In the genomic region with DNA sequence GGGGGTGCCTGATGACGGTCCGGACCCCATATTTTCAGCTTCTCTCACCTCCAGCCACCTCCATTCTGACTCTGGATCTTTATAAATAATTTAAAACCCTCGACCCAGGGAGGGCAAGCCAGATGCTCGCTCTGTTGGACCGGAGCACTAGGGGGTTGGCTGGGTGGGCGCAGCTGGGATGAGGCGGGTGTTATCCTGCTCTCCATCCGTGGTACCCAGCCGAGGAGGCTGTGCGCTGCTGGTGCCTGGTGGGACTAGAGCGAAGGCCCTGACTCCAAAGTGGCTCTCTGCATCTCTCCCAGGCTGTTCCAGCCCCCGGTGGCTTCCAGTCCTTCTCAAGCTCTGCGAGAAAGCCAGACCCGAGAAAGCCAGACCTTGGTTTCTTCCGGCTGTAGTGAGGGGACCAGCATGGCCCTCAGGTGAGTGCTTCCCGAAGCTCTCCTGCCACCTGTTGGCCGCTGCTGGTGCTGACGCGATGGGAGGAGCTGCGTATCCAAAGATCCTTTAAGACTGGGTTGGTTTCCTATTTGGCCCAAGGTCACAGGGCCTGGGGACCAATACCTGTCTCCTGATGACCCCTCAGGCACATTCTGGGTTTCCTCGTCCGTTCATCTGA, we compare ENCODE assay signal across 8 mouse cellular contexts.
DNase-seq lines count a peak whose midpoint lies in the region; ATAC-seq and TF ChIP-seq lines count a peak whose summit lies in the region.

No protein-coding gene starts in this region.

- H3K9ac ChIP-seq in MEL (ENCODE audit: control insufficient read depth, low read depth, low read length, poor library complexity, severe bottlenecking), result no peak overlapping the region
- 0 out of 2 replicates have a peak overlapping the region, but pooled peaks have one; percentile 25 for H3K9ac ChIP-seq in forebrain, embryonic 14.5 days (ENCODE audit: low read length)
- no peak overlapping the region for H3K9ac ChIP-seq in hindbrain, embryonic 11.5 days (ENCODE audit: low read depth, low read length)

- 6% methylated on average over 22 of the region's 22 CpGs for WGBS in forebrain, embryonic 14.5 days
- WGBS in hindbrain, embryonic 11.5 days, result 9% methylated on average over 22 of the region's 22 CpGs

- peak overlapping the region; percentile 55 for H3K4me2 ChIP-seq in forebrain, embryonic 14.5 days (ENCODE audit: low read length)
- H3K4me2 ChIP-seq in hindbrain, embryonic 11.5 days (replicated peaks; ENCODE audit: low read depth, low read length), result peak overlapping the region; percentile 35

- peak; percentile 68 for ATAC-seq in forebrain, embryonic 14.5 days
- peak; percentile 72; the same call in 1 of the 2 replicates for ATAC-seq in hindbrain, embryonic 11.5 days (ENCODE audit: low FRiP score)

- H3K9me3 ChIP-seq in MEL (replicated peaks; ENCODE audit: insufficient read depth, low read length), result no peaks in the 10 kb centered on the region
- no peaks in the 10 kb centered on the region for H3K9me3 ChIP-seq in forebrain, embryonic 14.5 days (replicated peaks; ENCODE audit: control insufficient read depth, low read length)
- no peaks in the 10 kb centered on the region for H3K9me3 ChIP-seq in hindbrain, embryonic 11.5 days (ENCODE audit: control insufficient read depth, low read length)

- DNase-seq in MEL (ENCODE audit: low read depth, low spot score), result no peak
- DNase-seq in brain, embryonic 14.5 days (ENCODE audit: low read depth), result peak; percentile 88
- DNase-seq in forebrain, embryonic 14.5 days (ENCODE audit: low spot score), result peak; percentile 85
- DNase-seq in hindbrain, embryonic 11.5 days (ENCODE audit: low spot score), result peak; percentile 85
- peak; percentile 70 to 76 for DNase-seq in layer of hippocampus, postnatal 10 days (ENCODE audit: low spot score in 2 of 2)
- peak; percentile 72 for DNase-seq in lung, postnatal 14 days
- peak; percentile 60 to 76 for DNase-seq in right cerebral cortex, postnatal 10 days (ENCODE audit: low spot score in 2 of 2)
- peak; percentile 64 for DNase-seq in yolk sac, embryonic 10.5 days (ENCODE audit: low spot score)

- TF ChIP-seq EP300 in MEL (IDR thresholded peaks at IDR 0.05; ENCODE audit: low read depth in 1 of 2, low read length in 2 of 2), result no peak

- H3K36me3 ChIP-seq in MEL (ENCODE audit: control insufficient read depth in 1 of 2, insufficient read depth in 2 of 2, low read length in 2 of 2), result no peaks in the 10 kb centered on the region
- no peaks in the 10 kb centered on the region for H3K36me3 ChIP-seq in forebrain, embryonic 14.5 days (ENCODE audit: control insufficient read depth, insufficient read depth, low read length)
- H3K36me3 ChIP-seq in hindbrain, embryonic 11.5 days (ENCODE audit: control insufficient read depth, insufficient read depth, low read length), result no peaks in the 10 kb centered on the region

- peak in 2 of 3 experiments; percentile 10 to 18; a peak in 2 of 6 replicates for TF ChIP-seq CTCF in MEL (IDR thresholded peaks at IDR 0.05 in 2 of 3, conservative IDR thresholded peaks at IDR 0.05 in 1 of 3; ENCODE audit: control insufficient read depth in 1 of 3, insufficient read depth in 1 of 3, low read depth in 2 of 3, low read length in 3 of 3, poor library complexity in 1 of 3, severe bottlenecking in 1 of 3)
- TF ChIP-seq CTCF in brain, embryonic 14.5 days (IDR thresholded peaks at IDR 0.05; ENCODE audit: borderline replicate concordance, extremely low read depth, insufficient read depth, insufficient read length), result peak; percentile 90

- no peak overlapping the region for H3K27ac ChIP-seq in MEL (ENCODE audit: control insufficient read depth, low read depth, low read length)
- H3K27ac ChIP-seq in forebrain, embryonic 14.5 days (ENCODE audit: low read depth, low read length), result no peak overlapping the region
- no peak overlapping the region for H3K27ac ChIP-seq in hindbrain, embryonic 11.5 days (ENCODE audit: low read depth, low read length)

- H3K4me1 ChIP-seq in MEL (ENCODE audit: control insufficient read depth in 1 of 2, insufficient read depth in 2 of 2, low read length in 2 of 2), result no peaks in the 10 kb centered on the region
- H3K4me1 ChIP-seq in forebrain, embryonic 14.5 days (ENCODE audit: control insufficient read depth, insufficient read depth, low read length), result 0 out of 2 replicates have a peak, but pooled peaks cover 3% of the 10 kb centered on the region
- no peaks in the 10 kb centered on the region for H3K4me1 ChIP-seq in hindbrain, embryonic 11.5 days (replicated peaks; ENCODE audit: control insufficient read depth, insufficient read depth, low read length)

- H3K27me3 ChIP-seq in MEL (ENCODE audit: control insufficient read depth in 1 of 2, insufficient read depth in 2 of 2, low read length in 2 of 2), result no peaks in the 10 kb centered on the region
- peaks cover 30% of the 10 kb centered on the region for H3K27me3 ChIP-seq in forebrain, embryonic 14.5 days (replicated peaks; ENCODE audit: control insufficient read depth, insufficient read depth, low read length)
- H3K27me3 ChIP-seq in hindbrain, embryonic 11.5 days (ENCODE audit: control insufficient read depth, insufficient read depth, low read length), result peaks cover 6% of the 10 kb centered on the region

- H3K79me2 ChIP-seq in MEL (ENCODE audit: control insufficient read depth, insufficient read depth, low read length, poor library complexity), result no peaks in the 10 kb centered on the region

- no peak for TF ChIP-seq POLR2A in MEL (IDR thresholded peaks at IDR 0.05; ENCODE audit: control insufficient read depth in 1 of 2, insufficient read depth in 1 of 2, low read depth in 1 of 2, low read length in 2 of 2, poor library complexity in 1 of 2)
- TF ChIP-seq POLR2A in brain, embryonic 14.5 days (IDR thresholded peaks at IDR 0.05; ENCODE audit: borderline replicate concordance, extremely low read depth, insufficient read depth, insufficient read length, poor library complexity, severe bottlenecking), result no peak

- no peak for TF ChIP-seq RAD21 in MEL (IDR thresholded peaks at IDR 0.05; ENCODE audit: low read depth, low read length)

- H3K4me3 ChIP-seq in MEL (ENCODE audit: control insufficient read depth in 1 of 2, insufficient read depth in 1 of 2, low read depth in 2 of 2, low read length in 2 of 2), result no peak overlapping the region
- peak overlapping the region; percentile 20 for H3K4me3 ChIP-seq in forebrain, embryonic 14.5 days (ENCODE audit: low read depth, low read length)
- peak overlapping the region; percentile 2; the same call in 1 of the 2 replicates for H3K4me3 ChIP-seq in hindbrain, embryonic 11.5 days (ENCODE audit: low read depth, low read length)

TF ChIP-seq in MEL, 35 proteins besides CTCF, POLR2A, EP300 and RAD21:
- TF ChIP-seq ZC3H11A (IDR thresholded peaks at IDR 0.05; ENCODE audit: low read depth, low read length), result no peak
- TF ChIP-seq TBP (IDR thresholded peaks at IDR 0.05; ENCODE audit: low read depth, low read length), result no peak
- TF ChIP-seq SIN3A (IDR thresholded peaks at IDR 0.05; ENCODE audit: low read length), result no peak
- no peak for TF ChIP-seq ELF1 (IDR thresholded peaks at IDR 0.05; ENCODE audit: low read depth, low read length)
- no peak for TF ChIP-seq TAL1 (IDR thresholded peaks at IDR 0.05; ENCODE audit: low read length)

Comparison
In these comparisons a context has a peak if more than half of its experiments do, and no peak if none do; other contexts are left out.
1. H3K4me3 ChIP-seq: peak in forebrain, embryonic 14.5 days (single experiment) and hindbrain, embryonic 11.5 days (single experiment); none in MEL (0 of 2).